Mouse (Mus musculus) hindbrain, postnatal 0 days (tissue): ENCODE results near the gene Usp54. TPM values are rescaled to one million over a fixed set of nuclear protein-coding genes. Genes with fewer than 3 reads are reported as not detected.
A peak's percentile ranks its signal among the peaks of the same experiment; 100 is the strongest.

ENCODE experiments used
- ATAC-seq: fragments of 200-750 bp; cut with Nextera tagmentation; 2 replicates; pipeline ENCODE4 v1.8.0; 2017; ENCODE audit warnings: mild to moderate bottlenecking, moderate TSS enrichment, moderate library complexity
- DNase-seq: peaks from one replicate; pipeline ENCODE4 v3.0.0-alpha.2; 2015; ENCODE audit warnings: low spot score
- H3K27ac ChIP-seq: fragments of 300-500 bp; sonication (generic); 2 replicates; pipeline ENCODE4 v1.5.1; 2014; ENCODE audit warnings: mild to moderate bottlenecking
- H3K27me3 ChIP-seq: fragments of 300-500 bp; sonication (generic); 2 replicates; pipeline ENCODE4 v1.6.1; 2014; ENCODE audit warnings: low read length, mixed read lengths; ENCODE audit not compliant: insufficient read depth
- H3K36me3 ChIP-seq: fragments of 300-500 bp; sonication (generic); 2 replicates; pipeline ENCODE4 v1.6.1; 2014; ENCODE audit warnings: low read length, mixed read lengths; ENCODE audit not compliant: insufficient read depth
- H3K4me1 ChIP-seq: fragments of 300-500 bp; sonication (generic); 2 replicates; pipeline ENCODE4 v1.6.1; 2014; ENCODE audit warnings: antibody characterized with exemption, low read length, mixed read lengths; ENCODE audit not compliant: insufficient read depth
- H3K4me2 ChIP-seq: fragments of 300-500 bp; sonication (generic); 2 replicates; pipeline ENCODE4 v1.6.1; 2014; ENCODE audit warnings: low read depth, mild to moderate bottlenecking, low read length, moderate library complexity, mixed read lengths
- H3K4me3 ChIP-seq: fragments of 300-500 bp; sonication (generic); 2 replicates; pipeline ENCODE4 v1.5.1; 2014; ENCODE audit warnings: low read length
- H3K9ac ChIP-seq: fragments of 300-500 bp; sonication (generic); replicated peaks from 2 replicates; pipeline ENCODE4 v1.6.1; 2014; ENCODE audit warnings: mild to moderate bottlenecking, low read length, moderate library complexity, mixed read lengths
- H3K9me3 ChIP-seq: fragments of 300-500 bp; sonication (generic); 2 replicates; pipeline ENCODE4 v1.6.1; 2016; ENCODE audit warnings: low read length, mixed read lengths
- CTCF ChIP-seq: IDR thresholded peaks from 2 replicates; pipeline ENCODE4 v1.5.1; 2016; ENCODE audit warnings: antibody characterized with exemption, control low read depth, low read depth
- WGBS: fragments of 180-500 bp; shearing (Covaris S2); extraction: QIAGEN DNeasy Blood & Tissue Kit; methylation state at CpG from one replicate; pipeline ENCODE4 v1.1.7; 2014; 5-methylcytosine and 5-hydroxymethylcytosine counted together
- polyA plus RNA-seq: library from polyadenylated mRNA; unstranded; fragments of >200 nt; fragmentation: Nextera tagmentation; extraction: Ambion mirVana; gene quantifications from 2 replicates; pipeline ENCODE4 v1.2.1, GENCODE M21; 2015
- total RNA-seq: library from RNA; depleted of rRNA; stranded (reverse); fragments of >200 nt; gene quantifications from 2 replicates; pipeline ENCODE4 v1.2.3, GENCODE M21; 2014

Gene Usp54
- total and polyA plus RNA-seq, 2 experiments from 2014 or later = 5.8 to 27.5 TPM

GRCm38 (mm10) chr14:20631253-20631652, 9.6 kb downstream of the Usp54 start:
- no peak for ATAC-seq
- DNase-seq = no peak
- Histone ChIP-seq H3K9ac (no peak overlapping the region), H3K9me3 (no peaks in the 10 kb centered on the region), H3K4me1 (no peaks in the 10 kb centered on the region), H3K27ac (no peak overlapping the region), H3K4me2 (no peak overlapping the region), H3K36me3 (no peaks in the 10 kb centered on the region), H3K4me3 (no peak overlapping the region), H3K27me3 (no peaks in the 10 kb centered on the region)
- TF ChIP-seq CTCF = no peak
- WGBS = 74% methylated on average over 4 of the region's 4 CpGs

GRCm38 (mm10) chr14:20626971-20627370, 13.9 kb downstream of the Usp54 start:
- ATAC-seq (no peak), DNase-seq (no peak)
- 84% methylated on average over 3 of the region's 3 CpGs for WGBS

GRCm38 (mm10) chr14:20626447-20626846, 14.4 kb downstream of the Usp54 start:
- Histone ChIP-seq H3K4me1 (no peaks in the 10 kb centered on the region), H3K27me3 (no peaks in the 10 kb centered on the region), H3K27ac (no peak overlapping the region), H3K4me3 (no peak overlapping the region), H3K4me2 (no peak overlapping the region), H3K9me3 (no peaks in the 10 kb centered on the region), H3K36me3 (no peaks in the 10 kb centered on the region), H3K9ac (no peak overlapping the region)
- TF ChIP-seq CTCF = no peak
- no peak for DNase-seq
- ATAC-seq = no peak
- 77% methylated on average over 2 of the region's 2 CpGs for WGBS

More at GRCm38 (mm10) chr14:20626971-20627370, 13.9 kb downstream of the Usp54 start:
- Histone ChIP-seq H3K27ac (no peak overlapping the region), H3K4me3 (no peak overlapping the region), H3K27me3 (no peaks in the 10 kb centered on the region), H3K9me3 (no peaks in the 10 kb centered on the region), H3K9ac (no peak overlapping the region), H3K36me3 (no peaks in the 10 kb centered on the region), H3K4me1 (no peaks in the 10 kb centered on the region), H3K4me2 (no peak overlapping the region)
- TF ChIP-seq CTCF = no peak

GRCm38 (mm10) chr14:20622907-20623306, 18.0 kb downstream of the Usp54 start:
- no peak overlapping the region for H3K4me3 ChIP-seq
- no peaks in the 10 kb centered on the region for H3K27me3 ChIP-seq
- H3K9me3 ChIP-seq = no peaks in the 10 kb centered on the region
- ATAC-seq (no peak), DNase-seq (no peak)
- TF ChIP-seq CTCF = no peak
- H3K4me1 ChIP-seq = no peaks in the 10 kb centered on the region
- H3K27ac ChIP-seq = no peak overlapping the region
- H3K4me2 ChIP-seq = no peak overlapping the region
- 96% methylated on average over 3 of the region's 3 CpGs for WGBS
- H3K9ac ChIP-seq = no peak overlapping the region
- H3K36me3 ChIP-seq = no peaks in the 10 kb centered on the region

- 72% methylated on average over 2 of the region's 2 CpGs for WGBS
- no peak overlapping the region for H3K4me3 ChIP-seq
- ATAC-seq (no peak), DNase-seq (no peak)
- no peaks in the 10 kb centered on the region for H3K36me3 ChIP-seq
- no peak overlapping the region for H3K9ac ChIP-seq
- H3K9me3 ChIP-seq = no peaks in the 10 kb centered on the region
- H3K4me2 ChIP-seq = no peak overlapping the region
- no peaks in the 10 kb centered on the region for H3K4me1 ChIP-seq
- TF ChIP-seq CTCF = no peak
- no peaks in the 10 kb centered on the region for H3K27me3 ChIP-seq
- no peak overlapping the region for H3K27ac ChIP-seq
These were observed 18.5 kb downstream of the Usp54 start for GRCm38 (mm10) chr14:20622412-20622811.

GRCm38 (mm10) chr14:20621903-20622302, 19.0 kb downstream of the Usp54 start:
- Histone ChIP-seq H3K36me3 (no peaks in the 10 kb centered on the region), H3K9ac (no peak overlapping the region), H3K4me2 (no peak overlapping the region), H3K27ac (no peak overlapping the region), H3K27me3 (no peaks in the 10 kb centered on the region), H3K9me3 (no peaks in the 10 kb centered on the region), H3K4me1 (no peaks in the 10 kb centered on the region), H3K4me3 (no peak overlapping the region)
- no peak for TF ChIP-seq CTCF
- WGBS = 71% methylated on average over 2 of the region's 2 CpGs
- DNase-seq = no peak
- no peak for ATAC-seq

GRCm38 (mm10) chr14:20619131-20619530, 21.7 kb downstream of the Usp54 start:
- TF ChIP-seq CTCF = no peak

More at GRCm38 (mm10) chr14:20619131-20619530, 21.7 kb downstream of the Usp54 start:
- no peak overlapping the region for H3K9ac ChIP-seq
- DNase-seq (peak; percentile 25), ATAC-seq (no peak)
- peak overlapping the region; percentile 73 for H3K27ac ChIP-seq
- H3K4me3 ChIP-seq = no peak overlapping the region
- no peaks in the 10 kb centered on the region for H3K36me3 ChIP-seq
- H3K4me1 ChIP-seq = no peaks in the 10 kb centered on the region
- H3K4me2 ChIP-seq = no peak overlapping the region
- no peaks in the 10 kb centered on the region for H3K9me3 ChIP-seq
- no peaks in the 10 kb centered on the region for H3K27me3 ChIP-seq
